ENCODE assay signal across 10 mouse cellular contexts in the genomic region with DNA sequence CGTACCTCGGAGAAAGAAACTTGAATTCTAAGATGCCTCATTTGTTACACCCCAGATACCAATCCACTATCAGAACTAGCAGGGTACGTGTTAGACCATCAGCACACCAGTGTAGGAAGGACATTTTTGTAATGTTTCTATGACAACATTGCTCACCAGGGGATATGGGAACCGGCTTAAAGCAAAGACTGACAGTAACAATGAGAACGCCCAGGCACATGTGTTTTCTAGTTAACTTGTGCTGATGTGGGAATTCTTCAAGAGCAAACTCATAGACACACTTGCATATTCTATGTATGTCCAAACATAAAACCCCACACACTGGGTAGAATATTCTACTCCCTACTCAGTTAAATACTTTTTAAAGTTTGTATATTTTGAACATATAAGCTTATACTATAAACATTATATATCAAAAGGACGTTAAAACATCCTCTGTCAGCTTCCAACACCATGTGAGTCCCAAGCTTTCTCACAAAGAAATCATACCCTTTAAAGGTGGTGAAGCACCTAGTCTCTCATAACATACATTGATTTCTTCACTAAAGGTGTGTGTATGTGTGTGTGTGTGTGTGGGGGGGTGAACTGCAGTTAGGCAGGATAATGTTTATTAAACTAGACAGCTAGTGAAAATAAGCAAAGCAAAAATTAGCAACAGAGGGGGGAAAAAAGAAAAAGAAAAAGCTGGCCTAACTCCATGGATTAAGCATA.
DNase-seq lines count a peak whose midpoint lies in the region; ATAC-seq lines count a peak whose summit lies in the region.
"Had no signal": no experiment of that assay in that cellular context is flagged by ENCODE, and none has a peak within 500 bp of the region (broad histone marks: within the 10 kb centered on the region; RNA-seq: fewer than 3 reads in every experiment).

No protein-coding gene starts in this region.

- 53% methylated on average over 6 of the region's 6 CpGs for WGBS in neural tube, embryonic 11.5 days
- 42% methylated on average over 6 of the region's 6 CpGs for WGBS in hindbrain, embryonic 11.5 days
- WGBS in midbrain, embryonic 11.5 days: 40% methylated on average over 6 of the region's 6 CpGs

- H3K27me3 ChIP-seq in neural tube, embryonic 11.5 days (ENCODE audit: control insufficient read depth, insufficient read depth, low read length): no peaks in the 10 kb centered on the region
- H3K27me3 ChIP-seq in hindbrain, embryonic 11.5 days (ENCODE audit: control insufficient read depth, insufficient read depth, low read length): no peaks in the 10 kb centered on the region
- H3K27me3 ChIP-seq in midbrain, embryonic 11.5 days (ENCODE audit: control insufficient read depth, insufficient read depth, low read length): no peaks in the 10 kb centered on the region
- H3K27me3 ChIP-seq: liver, embryonic 15.5 days had no signal

- no peaks in the 10 kb centered on the region for H3K36me3 ChIP-seq in neural tube, embryonic 11.5 days (ENCODE audit: control insufficient read depth, insufficient read depth, low read length)
- H3K36me3 ChIP-seq in hindbrain, embryonic 11.5 days (ENCODE audit: control insufficient read depth, insufficient read depth, low read length): no peaks in the 10 kb centered on the region
- H3K36me3 ChIP-seq in midbrain, embryonic 11.5 days (ENCODE audit: control insufficient read depth, insufficient read depth, low read length): no peaks in the 10 kb centered on the region
- H3K36me3 ChIP-seq: G1E; liver, embryonic 15.5 days had no signal

- no peak overlapping the region for H3K9ac ChIP-seq in neural tube, embryonic 11.5 days (ENCODE audit: low read length)
- no peak overlapping the region for H3K9ac ChIP-seq in hindbrain, embryonic 11.5 days (ENCODE audit: low read depth, low read length)
- H3K9ac ChIP-seq in midbrain, embryonic 11.5 days (ENCODE audit: low read length): no peak overlapping the region; the same call in 1 of the 2 replicates
- H3K9ac ChIP-seq: liver, embryonic 15.5 days had no signal

- no peak overlapping the region for H3K4me2 ChIP-seq in neural tube, embryonic 11.5 days (ENCODE audit: low read depth)
- no peak overlapping the region for H3K4me2 ChIP-seq in hindbrain, embryonic 11.5 days (replicated peaks; ENCODE audit: low read depth, low read length)
- no peak overlapping the region for H3K4me2 ChIP-seq in midbrain, embryonic 11.5 days
- H3K4me2 ChIP-seq: liver, embryonic 15.5 days had no signal

- H3K27ac ChIP-seq in neural tube, embryonic 11.5 days (ENCODE audit: low read depth, low read length): no peak overlapping the region
- no peak overlapping the region for H3K27ac ChIP-seq in hindbrain, embryonic 11.5 days (ENCODE audit: low read depth, low read length)
- no peak overlapping the region for H3K27ac ChIP-seq in midbrain, embryonic 11.5 days (ENCODE audit: low read depth, low read length)
- H3K27ac ChIP-seq: liver, embryonic 15.5 days had no signal

- H3K4me1 ChIP-seq in neural tube, embryonic 11.5 days (ENCODE audit: control insufficient read depth, insufficient read depth, low read length): no peaks in the 10 kb centered on the region
- no peaks in the 10 kb centered on the region for H3K4me1 ChIP-seq in hindbrain, embryonic 11.5 days (replicated peaks; ENCODE audit: control insufficient read depth, insufficient read depth, low read length)
- H3K4me1 ChIP-seq in midbrain, embryonic 11.5 days (ENCODE audit: control insufficient read depth, insufficient read depth, low read length): peaks cover 10% of the 10 kb centered on the region
- H3K4me1 ChIP-seq: liver, embryonic 15.5 days had no signal

- DNase-seq in neural tube, embryonic 11.5 days (ENCODE audit: low spot score): no peak
- no peak for DNase-seq in neural tube, embryonic 10.5 days (ENCODE audit: extremely low spot score, low spot score)
- peak; percentile 38 for DNase-seq in hindbrain, embryonic 11.5 days (ENCODE audit: low spot score)
- peak; percentile 86 for DNase-seq in midbrain, embryonic 11.5 days (ENCODE audit: low spot score, missing footprints)
- no peak for DNase-seq in T-cell, adult 2 months (ENCODE audit: low spot score)
- no peak for DNase-seq in ovary, adult 18-20 months (ENCODE audit: low spot score)
- no peak for DNase-seq in right cerebral cortex, adult 18-20 months
- DNase-seq: adrenal gland, postnatal 14 days had no signal

- no peaks in the 10 kb centered on the region for H3K9me3 ChIP-seq in neural tube, embryonic 11.5 days (ENCODE audit: control insufficient read depth, low read length)
- no peaks in the 10 kb centered on the region for H3K9me3 ChIP-seq in hindbrain, embryonic 11.5 days (ENCODE audit: control insufficient read depth, low read length)
- H3K9me3 ChIP-seq in midbrain, embryonic 11.5 days (ENCODE audit: control insufficient read depth, low read length): no peaks in the 10 kb centered on the region
- H3K9me3 ChIP-seq: G1E; liver, embryonic 15.5 days had no signal

- H3K4me3 ChIP-seq in neural tube, embryonic 11.5 days (ENCODE audit: low read depth, low read length): no peak overlapping the region
- no peak overlapping the region for H3K4me3 ChIP-seq in hindbrain, embryonic 11.5 days (ENCODE audit: low read depth, low read length)
- no peak overlapping the region for H3K4me3 ChIP-seq in midbrain, embryonic 11.5 days (ENCODE audit: low read depth, low read length)
- H3K4me3 ChIP-seq: liver, embryonic 15.5 days had no signal

- ATAC-seq in neural tube, embryonic 11.5 days (ENCODE audit: insufficient read depth, low FRiP score, low TSS enrichment): peak; percentile 65; the same call in 1 of the 2 replicates
- 0 out of 2 replicates have a peak, but pooled peaks have one; percentile 45 for ATAC-seq in hindbrain, embryonic 11.5 days (ENCODE audit: low FRiP score)
- ATAC-seq in midbrain, embryonic 11.5 days (ENCODE audit: low FRiP score): peak; percentile 69

Comparison
In these comparisons a context has a peak if more than half of its experiments do, and no peak if none do; other contexts are left out.
1. DNase-seq: peak in hindbrain, embryonic 11.5 days (single experiment) and midbrain, embryonic 11.5 days (single experiment); none in neural tube, embryonic 11.5 days (single experiment), neural tube, embryonic 10.5 days (single experiment), T-cell, adult 2 months (single experiment), ovary, adult 18-20 months (single experiment) and right cerebral cortex, adult 18-20 months (single experiment).
2. Peak in every context shown above with its lines, with median percentiles within 50 percentile points of each other: ATAC-seq.